In the genomic region with DNA sequence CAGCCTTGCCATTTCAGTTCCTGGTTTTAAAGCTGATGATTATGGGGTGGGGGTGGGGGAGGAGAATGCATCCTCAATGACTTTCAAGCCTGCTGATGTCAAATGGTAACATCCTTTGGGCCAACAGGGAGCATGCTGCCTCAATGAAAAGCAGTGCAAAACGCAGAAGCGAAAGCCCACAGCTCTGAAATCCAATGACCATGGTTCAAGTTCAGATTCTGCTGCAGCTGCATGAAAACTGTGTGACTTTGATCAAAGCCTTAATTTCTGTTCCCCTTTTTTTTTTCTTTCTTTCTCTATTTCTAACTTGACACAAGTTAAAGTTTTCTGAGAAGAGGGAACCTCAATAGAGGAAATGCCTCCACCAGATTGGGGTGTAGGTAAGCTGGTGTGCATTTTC, we compare ENCODE assay signal across 17 mouse cellular contexts.
DNase-seq lines count a peak whose midpoint lies in the region; ATAC-seq lines count a peak whose summit lies in the region.
"Had no signal": no experiment of that assay in that cellular context is flagged by ENCODE, and none has a peak within 500 bp of the region (broad histone marks: within the 10 kb centered on the region; RNA-seq: fewer than 3 reads in every experiment).

No protein-coding gene starts in this region.

- DNase-seq in A20 (ENCODE audit: low read depth, low spot score) = peak; percentile 88
- DNase-seq in B cell, adult 2 months = peak; percentile 32 to 39
- no peak for DNase-seq in layer of hippocampus, postnatal 14 days (ENCODE audit: low spot score in 2 of 2)
- no peak for DNase-seq in lung, postnatal 36 days
- no peak for DNase-seq in heart, adult 8-10 months (ENCODE audit: low spot score)
- DNase-seq: adrenal gland, postnatal 14 days; cerebellum, adult 11-12 months; cerebellum, postnatal 10 days; forebrain, postnatal 0 days; heart, postnatal 36 days; kidney, adult 18-20 months; kidney, postnatal 36 days; thymus, postnatal 4 days had no signal

- ATAC-seq in granulocyte monocyte progenitor cell, adult 5-6 weeks (replicated peaks; ENCODE audit: poor library complexity, severe bottlenecking) = peak; percentile 93
- ATAC-seq in monocyte, adult 5-6 weeks (replicated peaks; ENCODE audit: insufficient number of reproducible peaks, low FRiP score, low TSS enrichment, poor library complexity, severe bottlenecking) = peak; percentile 61
- ATAC-seq: forebrain, postnatal 0 days; inflammation-experienced regulatory T-cells, adult 6 months; midbrain, embryonic 16.5 days had no signal

Comparison
In these comparisons a context has a peak if more than half of its experiments do, and no peak if none do; other contexts are left out.
1. DNase-seq: peak in A20 (single experiment) and B cell, adult 2 months (2 of 2); none in layer of hippocampus, postnatal 14 days (0 of 2), lung, postnatal 36 days (single experiment) and heart, adult 8-10 months (single experiment).